Mouse (Mus musculus): ENCODE data around the gene Prss1. TPM values are rescaled to one million over a fixed set of nuclear protein-coding genes. Genes with fewer than 3 reads are reported as not detected.

Prss1 gene
- total and polyA plus RNA-seq, 3 experiments: not detected

DNA sequence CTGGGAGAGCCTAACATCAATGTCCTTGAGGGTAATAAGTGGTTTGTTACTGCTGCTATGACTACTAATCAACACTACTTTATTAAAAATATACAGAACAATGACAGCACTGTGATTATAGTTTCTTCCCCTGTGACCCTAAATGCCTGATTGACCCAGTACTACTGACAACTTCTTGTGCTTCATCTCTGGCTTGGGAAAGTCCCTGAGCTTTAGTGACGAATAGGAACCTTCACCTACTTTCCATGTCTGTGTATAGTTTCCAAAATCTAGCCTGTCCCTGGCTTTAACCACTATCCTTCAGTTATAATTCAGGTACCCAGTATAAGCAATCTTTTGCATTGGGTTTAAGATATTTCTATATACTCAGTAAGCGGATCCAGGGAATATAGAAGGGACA lies 46.2 kb downstream of the Prss1 start:
- no peaks in the 10 kb centered on the region for H3K27me3 ChIP-seq (replicated peaks)
- H3K27ac ChIP-seq (ENCODE audit: insufficient read depth, low read depth): no peak overlapping the region

GRCm38 (mm10) chr6:41505323-41505722 lies 46.6 kb downstream of the Prss1 start:
- no peaks in the 10 kb centered on the region for H3K79me2 ChIP-seq (replicated peaks; ENCODE audit: control insufficient read depth, extremely low read depth, insufficient read depth, poor library complexity, severe bottlenecking)
- no peaks in the 10 kb centered on the region for H3K36me3 ChIP-seq (replicated peaks in 1 of 2; ENCODE audit: control insufficient read depth in 1 of 2, insufficient read depth in 1 of 2, low read length in 1 of 2)
- in situ Hi-C loops (cut with MboI; ENCODE audit: low pct_ligation_motif_present, low pct_unique_long_range_greater_than_20kb, low sequenced_read_pairs): loop anchor here (25.0 kb wide), 1 partner anchor 243 kb away; no protein-coding TSS in a partner anchor
- H3K9me3 ChIP-seq (replicated peaks; ENCODE audit: low read length): no peaks in the 10 kb centered on the region
- peak; percentile 31 for DNase-seq (ENCODE audit: extremely low read depth)
- peaks cover 0 to 12% of the 10 kb centered on the region in 2 experiments; a peak in 2 of 4 replicates for H3K4me1 ChIP-seq (ENCODE audit: control insufficient read depth in 1 of 2, insufficient read depth in 2 of 2)
- dilution Hi-C loops (cut with MboI; ENCODE audit: extremely low pct_ligation_motif_present, extremely low pct_unique_long_range_greater_than_20kb, low sequenced_read_pairs): no loop called here
- no peaks in the 10 kb centered on the region for H3K27me3 ChIP-seq (replicated peaks)
- H3K27ac ChIP-seq (ENCODE audit: insufficient read depth, low read depth): no peak overlapping the region
- TF ChIP-seq HCFC1 (IDR thresholded peaks at IDR 0.05; ENCODE audit: low read depth, low read length) (no peak), TCF12 (IDR thresholded peaks at IDR 0.05; ENCODE audit: low read depth, low read length) (no peak), RAD21 (IDR thresholded peaks at IDR 0.05; ENCODE audit: low read depth, low read length) (peak; percentile 43), CTCF (conservative IDR thresholded peaks at IDR 0.05 in 1 of 2, IDR thresholded peaks at IDR 0.05 in 1 of 2; ENCODE audit: low read depth in 2 of 2, low read length in 2 of 2) (peak in 1 of 2 experiments; percentile 47; a peak in 2 of 4 replicates), BHLHE40 (IDR thresholded peaks at IDR 0.05; ENCODE audit: low read depth, low read length) (no peak), ZNF384 (IDR thresholded peaks at IDR 0.05; ENCODE audit: low read depth, low read length) (no peak), UBTF (IDR thresholded peaks at IDR 0.05; ENCODE audit: low read depth, low read length) (no peak), ETS1 (conservative IDR thresholded peaks at IDR 0.05; ENCODE audit: low read depth, low read length) (no peak), RCOR1 (conservative IDR thresholded peaks at IDR 0.05; ENCODE audit: low read depth, low read length) (no peak), CHD1 (IDR thresholded peaks at IDR 0.05; ENCODE audit: low read depth, low read length) (no peak), ZC3H11A (IDR thresholded peaks at IDR 0.05; ENCODE audit: low read depth, low read length) (no peak), SMC3 (IDR thresholded peaks at IDR 0.05; ENCODE audit: low read depth, low read length) (peak; percentile 43)
- H3K4me3 ChIP-seq (replicated peaks in 1 of 3; ENCODE audit: low read depth in 2 of 3, low read length in 2 of 3, poor library complexity in 1 of 3): no peak overlapping the region
- no peak overlapping the region for H3K9ac ChIP-seq (ENCODE audit: insufficient read depth, low read depth)
- no peak overlapping the region for H3K4me2 ChIP-seq (ENCODE audit: insufficient read depth, low read depth, poor library complexity, severe bottlenecking)

More for the DNA sequence above, 46.2 kb downstream of the Prss1 start:
- TF ChIP-seq MAZ (IDR thresholded peaks at IDR 0.05; ENCODE audit: low read depth, low read length) (no peak), NELFE (IDR thresholded peaks at IDR 0.05; ENCODE audit: low read depth, low read length) (no peak), CHD1 (IDR thresholded peaks at IDR 0.05; ENCODE audit: low read depth, low read length) (no peak), USF2 (conservative IDR thresholded peaks at IDR 0.05; ENCODE audit: low read depth, low read length) (no peak), BHLHE40 (IDR thresholded peaks at IDR 0.05; ENCODE audit: low read depth, low read length) (no peak), NRF1 (IDR thresholded peaks at IDR 0.05; ENCODE audit: low read depth, low read length) (no peak), CHD2 (IDR thresholded peaks at IDR 0.05; ENCODE audit: low read length) (no peak), KAT2A (IDR thresholded peaks at IDR 0.05; ENCODE audit: insufficient replicate concordance, low read length) (no peak), POLR2A (IDR thresholded peaks at IDR 0.05; ENCODE audit: low read depth, low read length) (no peak), ELF1 (IDR thresholded peaks at IDR 0.05; ENCODE audit: low read depth, low read length) (no peak), IRF4 (IDR thresholded peaks at IDR 0.05; ENCODE audit: low read depth, low read length) (no peak), ZKSCAN1 (IDR thresholded peaks at IDR 0.05; ENCODE audit: borderline replicate concordance, low read depth, low read length) (no peak)
- no peaks in the 10 kb centered on the region for H3K36me3 ChIP-seq (replicated peaks in 1 of 2; ENCODE audit: control insufficient read depth in 1 of 2, insufficient read depth in 1 of 2, low read length in 1 of 2)
- no peak overlapping the region for H3K4me2 ChIP-seq (ENCODE audit: insufficient read depth, low read depth, poor library complexity, severe bottlenecking)
- H3K9me3 ChIP-seq (replicated peaks; ENCODE audit: low read length): no peaks in the 10 kb centered on the region
- no peaks in the 10 kb centered on the region for H3K79me2 ChIP-seq (replicated peaks; ENCODE audit: control insufficient read depth, extremely low read depth, insufficient read depth, poor library complexity, severe bottlenecking)
- no peak overlapping the region for H3K4me3 ChIP-seq (replicated peaks in 1 of 3; ENCODE audit: low read depth in 2 of 3, low read length in 2 of 3, poor library complexity in 1 of 3)
- dilution Hi-C loops (cut with MboI; ENCODE audit: extremely low pct_ligation_motif_present, extremely low pct_unique_long_range_greater_than_20kb, low sequenced_read_pairs): no loop called here
- DNase-seq (ENCODE audit: extremely low read depth): peak; percentile 47
- in situ Hi-C loops (cut with MboI; ENCODE audit: low pct_ligation_motif_present, low pct_unique_long_range_greater_than_20kb, low sequenced_read_pairs): loop anchor here (25.0 kb wide), 1 partner anchor 243 kb away; no protein-coding TSS in a partner anchor
- peaks cover 0 to 12% of the 10 kb centered on the region in 2 experiments; a peak in 2 of 4 replicates for H3K4me1 ChIP-seq (ENCODE audit: control insufficient read depth in 1 of 2, insufficient read depth in 2 of 2)
- H3K9ac ChIP-seq (ENCODE audit: insufficient read depth, low read depth): no peak overlapping the region

Other genes starting within 250 kb of the Prss1 start
- not detected in 2 replicates for gene Try4, start 156.7 kb upstream of the Prss1 start, total RNA-seq (2012; rRNA removed)
- not detected in 2 replicates for gene Try4, start 156.7 kb upstream of the Prss1 start, total RNA-seq (2014; rRNA removed)
- not detected in 2 replicates for gene Try4, start 156.7 kb upstream of the Prss1 start, polyA plus RNA-seq (2012; ENCODE audit: insufficient read length, low read depth)
- 0.17 TPM in 1 of 2 replicates, not detected in the other for gene Try5, start 142.1 kb upstream of the Prss1 start, total RNA-seq (2012; rRNA removed)
- gene Try5, start 142.1 kb upstream of the Prss1 start, total RNA-seq (2014; rRNA removed): not detected in 2 replicates
- not detected in 2 replicates for gene Try5, start 142.1 kb upstream of the Prss1 start, polyA plus RNA-seq (2012; ENCODE audit: insufficient read length, low read depth)
- not detected in 2 replicates for gene Try10, start 104.8 kb upstream of the Prss1 start, total RNA-seq (2012; rRNA removed)
- not detected in 2 replicates for gene Try10, start 104.8 kb upstream of the Prss1 start, total RNA-seq (2014; rRNA removed)
- not detected in 2 replicates for gene Try10, start 104.8 kb upstream of the Prss1 start, polyA plus RNA-seq (2012; ENCODE audit: insufficient read length, low read depth)
- not detected in 2 replicates for gene Prss3, start 81.3 kb upstream of the Prss1 start, total RNA-seq (2012; rRNA removed)
- gene Prss3, start 81.3 kb upstream of the Prss1 start, total RNA-seq (2014; rRNA removed): not detected in 2 replicates
- gene Prss3, start 81.3 kb upstream of the Prss1 start, polyA plus RNA-seq (2012; ENCODE audit: insufficient read length, low read depth): not detected in 2 replicates
- not detected in 2 replicates for gene Gm5771, start 66.6 kb upstream of the Prss1 start, total RNA-seq (2012; rRNA removed)
- not detected in 2 replicates for gene Gm5771, start 66.6 kb upstream of the Prss1 start, total RNA-seq (2014; rRNA removed)
- not detected in 2 replicates for gene Gm5771, start 66.6 kb upstream of the Prss1 start, polyA plus RNA-seq (2012; ENCODE audit: insufficient read length, low read depth)
- not detected in 2 replicates for gene Gm10334, start 12.8 kb upstream of the Prss1 start, total RNA-seq (2012; rRNA removed)
- gene Gm10334, start 12.8 kb upstream of the Prss1 start, total RNA-seq (2014; rRNA removed): not detected in 2 replicates
- gene Gm10334, start 12.8 kb upstream of the Prss1 start, polyA plus RNA-seq (2012; ENCODE audit: insufficient read length, low read depth): not detected in 2 replicates
- not detected in 2 replicates for gene Prss2, start 62.9 kb downstream of the Prss1 start, total RNA-seq (2012; rRNA removed)
- gene Prss2, start 62.9 kb downstream of the Prss1 start, total RNA-seq (2014; rRNA removed): not detected in 2 replicates
- not detected in 2 replicates for gene Prss2, start 62.9 kb downstream of the Prss1 start, polyA plus RNA-seq (2012; ENCODE audit: insufficient read length, low read depth)
- gene Ephb6, start 146.6 kb downstream of the Prss1 start, total RNA-seq (2012; rRNA removed): 0.04 TPM in 1 of 2 replicates, not detected in the other
- gene Ephb6, start 146.6 kb downstream of the Prss1 start, total RNA-seq (2014; rRNA removed): not detected in 2 replicates
- not detected in 2 replicates for gene Ephb6, start 146.6 kb downstream of the Prss1 start, polyA plus RNA-seq (2012; ENCODE audit: insufficient read length, low read depth)
- gene Trpv6, start 177.5 kb downstream of the Prss1 start, total RNA-seq (2012; rRNA removed): not detected in 2 replicates
- not detected in 2 replicates for gene Trpv6, start 177.5 kb downstream of the Prss1 start, total RNA-seq (2014; rRNA removed)
- gene Trpv6, start 177.5 kb downstream of the Prss1 start, polyA plus RNA-seq (2012; ENCODE audit: insufficient read length, low read depth): not detected in 2 replicates
- not detected in 2 replicates for gene Trpv5, start 221.8 kb downstream of the Prss1 start, total RNA-seq (2012; rRNA removed)
- gene Trpv5, start 221.8 kb downstream of the Prss1 start, total RNA-seq (2014; rRNA removed): not detected in 2 replicates
- gene Trpv5, start 221.8 kb downstream of the Prss1 start, polyA plus RNA-seq (2012; ENCODE audit: insufficient read length, low read depth): not detected in 2 replicates
- gene Llcfc1, start 225.5 kb downstream of the Prss1 start, total RNA-seq (2012; rRNA removed): not detected in 2 replicates
- not detected in 2 replicates for gene Llcfc1, start 225.5 kb downstream of the Prss1 start, total RNA-seq (2014; rRNA removed)
- gene Llcfc1, start 225.5 kb downstream of the Prss1 start, polyA plus RNA-seq (2012; ENCODE audit: insufficient read length, low read depth): not detected in 2 replicates
- gene Kel, start 245.4 kb downstream of the Prss1 start, total RNA-seq (2012; rRNA removed): not detected in 2 replicates
- not detected in 2 replicates for gene Kel, start 245.4 kb downstream of the Prss1 start, total RNA-seq (2014; rRNA removed)
- gene Kel, start 245.4 kb downstream of the Prss1 start, polyA plus RNA-seq (2012; ENCODE audit: insufficient read length, low read depth): not detected in 2 replicates